Mouse (Mus musculus) gastrocnemius, adult 2 months (tissue): Measurements from ENCODE around the gene Cntnap4. TPM values are rescaled to one million over a fixed set of nuclear protein-coding genes. Genes with fewer than 3 reads are reported as not detected.

Source experiments
- DNase-seq: peaks from one replicate; pipeline ENCODE4 v3.0.0; 2022
- H3K27ac ChIP-seq: fragments of 200-600 bp; 2 replicates; pipeline ENCODE4 v1.8.1; 2022; ENCODE audit warnings: mild to moderate bottlenecking
- H3K4me3 ChIP-seq: fragments of 200-600 bp; 2 replicates; pipeline ENCODE4 v1.8.1; 2022; ENCODE audit warnings: mild to moderate bottlenecking, moderate library complexity
- CTCF ChIP-seq: fragments of 200-600 bp; IDR thresholded peaks from 2 replicates; pipeline ENCODE4 v1.8.1; 2022; ENCODE audit warnings: antibody characterized with exemption, mild to moderate bottlenecking, moderate library complexity
- intact Hi-C: fragments of 180-260 bp; cut with DNase I; formaldehyde crosslinking; loops from one replicate; pipeline ENCODE4 v1.15.1; 2025
- long read RNA-seq, 2 experiments: library from polyadenylated mRNA; stranded (forward); transcript quantifications; one replicate each; pipeline ENCODE4 v2.0.0; 2021
- total RNA-seq, 2 experiments: library from RNA; stranded (reverse); gene quantifications; 2 replicates each; pipeline ENCODE4 v1.2.3; 2021

Cntnap4 gene
- under 1 TPM in 1 of 2 experiments, not detected in 1; 0.06 TPM for total RNA-seq
- long read RNA-seq, experiment 1 = 0 reads
- long read RNA-seq, experiment 2, partial matches to known transcripts = 1 of 1 reads
- long read RNA-seq, experiment 2, other reads (novel, unspliced or antisense) = 0 of 1 reads

DNA sequence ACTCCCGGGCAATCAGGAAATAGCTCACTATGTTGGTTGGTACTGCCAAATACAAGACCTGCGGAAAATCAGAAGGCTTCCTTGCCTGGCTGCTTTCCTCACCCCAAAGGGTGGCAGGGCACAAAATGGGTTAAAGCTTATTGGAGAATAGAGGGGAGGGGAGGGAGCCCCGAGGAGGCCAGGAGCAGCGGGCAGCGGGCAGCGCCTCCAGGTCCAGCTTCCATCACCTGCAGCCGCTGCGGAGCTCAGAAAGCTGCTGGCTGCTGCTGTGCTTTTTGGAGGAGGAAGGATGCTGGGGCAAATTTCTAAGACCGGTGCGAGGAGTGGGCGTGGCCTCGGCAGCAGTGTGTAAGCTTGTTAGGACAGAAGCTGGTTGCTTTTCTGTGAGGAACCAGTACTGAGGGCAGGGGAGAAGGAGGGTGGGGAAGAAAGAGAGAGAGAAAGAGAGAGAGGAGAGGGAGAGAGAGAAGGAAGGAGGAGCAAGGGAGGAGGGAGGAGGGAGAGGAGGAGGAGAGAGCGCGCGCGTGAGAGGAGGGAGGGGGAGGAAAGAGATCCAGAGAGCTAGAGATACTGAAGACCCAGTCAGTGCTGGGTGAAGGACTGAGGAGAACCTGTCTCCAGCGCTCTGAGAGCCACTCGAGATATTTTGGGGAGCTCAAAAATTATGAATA is at the start of gene Cntnap4:
Gene Cntnap4 (plus strand): TSS at position 573 of the 671 bp plus-strand sequence.
- no peak within 1 kb of the TSS for H3K4me3 ChIP-seq
- intact Hi-C loops = no loop called here
- no peak for TF ChIP-seq CTCF

DNA sequence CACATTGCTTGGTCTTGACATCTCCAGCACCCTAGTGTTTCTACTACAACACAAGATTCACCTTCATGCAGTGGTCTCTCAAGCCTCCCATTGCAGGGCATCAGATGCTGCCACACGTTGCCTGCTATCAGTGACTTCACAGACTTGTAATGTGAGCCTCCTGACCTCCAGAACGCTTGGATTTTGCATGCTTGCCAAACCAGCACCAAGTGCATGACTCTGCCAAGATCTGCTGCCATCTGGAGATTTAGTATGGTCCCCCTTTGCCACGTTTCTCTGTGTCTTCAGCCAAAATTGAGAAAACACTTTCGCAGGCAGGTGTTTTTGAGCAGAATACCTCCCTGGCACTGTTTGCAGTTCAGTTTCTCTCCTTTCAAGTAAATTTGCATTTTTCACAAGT is 12.5 kb upstream of the Cntnap4 start:
- DNase-seq = no peak
- Histone ChIP-seq H3K4me3 (no peak overlapping the region), H3K27ac (no peak overlapping the region)
- no peak for TF ChIP-seq CTCF
- intact Hi-C loops = no loop called here

More for the DNA sequence above, at the start of gene Cntnap4:
- no peak for DNase-seq
- no peak within 1 kb of the TSS for H3K27ac ChIP-seq

DNA sequence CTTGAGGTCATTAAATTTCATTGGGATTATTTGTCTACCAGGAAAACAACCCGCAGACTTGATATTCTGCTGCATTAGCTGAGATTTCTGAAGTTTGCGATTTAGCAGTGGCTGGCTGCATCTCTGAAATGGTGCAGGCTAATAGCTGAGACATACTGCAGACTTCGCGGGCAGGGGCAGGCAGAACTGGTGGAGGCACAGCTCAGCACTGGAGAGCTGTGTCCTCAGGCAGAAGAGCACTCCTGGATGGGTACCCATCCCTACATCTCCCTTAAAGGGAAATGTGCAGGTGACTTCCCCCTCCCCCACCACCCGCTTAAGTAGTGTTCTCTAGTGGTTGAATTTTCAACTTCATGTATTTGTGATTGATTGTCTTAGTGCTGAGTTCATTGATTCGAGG is 698 bp downstream of the Cntnap4 start:
- intact Hi-C loops = no loop called here
- TF ChIP-seq CTCF = no peak
- DNase-seq = no peak
- Histone ChIP-seq H3K27ac (no peak overlapping the region), H3K4me3 (no peak overlapping the region)

DNA sequence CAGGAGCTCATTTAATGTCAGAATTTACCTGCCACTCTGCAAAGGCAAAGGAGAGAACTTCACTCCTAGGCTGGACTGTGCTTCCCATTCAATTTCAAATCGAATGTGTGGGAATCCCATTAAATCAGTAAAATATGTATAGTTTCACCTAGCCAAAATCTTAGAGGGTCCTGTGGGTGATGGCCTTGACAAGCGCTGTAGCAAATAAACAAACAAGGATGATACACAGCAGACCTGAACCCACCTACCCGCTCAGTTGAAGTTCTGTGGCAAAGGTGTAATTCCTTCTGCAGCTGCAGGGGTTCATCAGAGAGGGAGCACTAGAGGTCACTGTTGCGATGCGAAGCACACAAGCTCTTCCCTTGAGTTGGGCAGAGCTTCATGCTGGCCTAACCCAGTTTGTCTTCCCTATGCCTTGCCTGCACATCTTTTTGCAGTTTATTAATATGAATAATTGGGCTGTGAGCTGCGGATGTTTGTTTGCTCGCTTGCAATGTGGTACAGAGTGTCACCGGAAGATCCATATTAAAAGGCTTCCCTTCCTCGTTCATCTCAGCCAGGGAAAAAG is 1.6 kb downstream of the Cntnap4 start:
- Histone ChIP-seq H3K27ac (no peak overlapping the region), H3K4me3 (no peak overlapping the region)
- TF ChIP-seq CTCF = peak; percentile 51
- intact Hi-C loops = no loop called here
- DNase-seq = peak; percentile 19

DNA sequence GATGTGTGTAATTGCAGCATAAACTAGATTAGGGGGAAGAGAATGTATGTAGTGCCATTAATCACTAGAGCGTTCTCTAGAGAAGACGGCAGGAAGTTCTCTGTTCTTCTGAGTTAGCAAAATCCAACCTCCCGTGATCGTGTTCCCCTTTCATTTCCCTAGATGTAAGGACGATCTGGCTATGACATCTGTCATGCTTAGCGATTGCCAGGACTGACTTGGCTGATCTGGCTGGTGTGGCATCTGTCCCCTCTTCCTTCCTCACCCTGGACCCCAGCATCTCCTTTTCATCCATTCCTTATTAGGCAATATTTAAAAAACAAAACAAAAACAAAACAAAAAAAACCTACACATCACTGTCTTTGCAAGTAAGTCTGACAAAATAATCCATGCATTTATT is 11.6 kb downstream of the Cntnap4 start:
- no peak for TF ChIP-seq CTCF
- H3K27ac ChIP-seq = no peak overlapping the region
- H3K4me3 ChIP-seq = no peak overlapping the region
- intact Hi-C loops = no loop called here
- no peak for DNase-seq

DNA sequence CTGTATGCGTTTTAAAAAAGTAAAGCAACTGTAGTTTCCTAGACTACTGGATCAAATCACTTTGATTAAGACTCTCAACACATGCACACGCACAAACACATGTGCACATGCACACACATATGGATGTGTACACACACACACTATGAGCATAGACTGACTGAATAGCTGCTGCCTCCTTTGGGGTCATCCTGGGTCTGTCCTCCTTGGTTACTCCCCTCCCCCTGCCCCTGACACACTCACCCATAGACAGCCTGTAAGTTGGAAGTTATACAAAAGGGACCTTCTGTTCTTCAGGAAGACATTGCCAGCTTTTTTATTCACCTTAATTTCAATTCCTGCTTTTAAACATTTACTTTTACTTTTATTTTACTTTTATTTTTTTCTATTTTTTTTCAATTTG is 13.6 kb downstream of the Cntnap4 start:
- no peak for TF ChIP-seq CTCF
- DNase-seq = no peak
- intact Hi-C loops = no loop called here
- Histone ChIP-seq H3K4me3 (no peak overlapping the region), H3K27ac (no peak overlapping the region)

DNA sequence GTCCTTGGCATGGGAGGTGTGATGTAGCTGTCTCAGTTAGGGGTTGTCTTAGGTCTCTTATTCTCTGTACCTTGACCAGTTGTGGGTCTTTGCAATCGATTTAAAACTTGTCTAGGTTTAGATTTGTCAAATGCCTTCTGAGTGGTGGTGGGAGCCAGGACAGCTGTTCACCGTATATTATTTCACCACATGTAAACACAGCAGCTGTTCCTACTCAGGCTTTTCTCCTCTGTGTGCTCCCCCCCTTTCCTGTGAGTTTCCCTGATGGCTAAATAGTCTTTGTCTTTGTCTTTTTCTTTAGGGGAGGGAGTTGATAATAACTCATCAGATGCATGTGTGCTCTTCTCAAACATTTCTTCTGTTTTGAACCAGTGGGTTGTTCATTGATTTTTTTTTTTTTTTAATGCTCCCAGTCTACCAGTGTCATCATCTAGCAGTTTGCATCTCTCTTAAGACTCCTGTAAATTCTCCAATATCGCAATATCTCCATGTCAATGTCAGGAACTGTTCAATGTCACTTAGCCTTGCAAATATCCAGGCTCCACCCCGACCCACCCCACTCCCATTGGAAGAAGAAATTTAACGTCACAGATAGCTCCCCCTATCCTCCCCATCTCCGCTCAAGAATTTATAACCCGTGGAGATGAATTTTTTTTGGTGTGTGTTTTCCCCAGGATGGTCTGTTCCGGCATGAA is 18.7 kb downstream of the Cntnap4 start:
- intact Hi-C loops = no loop called here
- no peak overlapping the region for H3K27ac ChIP-seq
- DNase-seq = no peak
- TF ChIP-seq CTCF = no peak
- no peak overlapping the region for H3K4me3 ChIP-seq

DNA sequence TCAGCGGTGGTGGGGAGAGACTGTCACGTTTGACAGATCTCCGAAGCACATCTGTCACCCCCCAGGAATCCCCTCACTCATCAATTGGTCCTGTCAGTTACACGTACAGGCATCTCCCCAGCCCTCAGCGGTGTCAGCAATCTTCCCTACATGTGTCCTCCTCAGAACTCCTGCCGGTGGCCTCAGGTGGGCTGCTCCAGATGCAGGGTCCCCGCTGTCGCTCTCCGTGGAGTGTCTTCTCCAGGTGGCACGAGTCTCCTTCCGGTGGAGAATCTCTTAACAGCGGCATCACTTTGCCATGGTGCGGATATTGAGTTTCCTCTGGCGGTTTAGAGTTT is 19.2 kb downstream of the Cntnap4 start:
- Histone ChIP-seq H3K27ac (no peak overlapping the region), H3K4me3 (no peak overlapping the region)
- TF ChIP-seq CTCF = no peak
- DNase-seq = no peak
- intact Hi-C loops = no loop called here

DNA sequence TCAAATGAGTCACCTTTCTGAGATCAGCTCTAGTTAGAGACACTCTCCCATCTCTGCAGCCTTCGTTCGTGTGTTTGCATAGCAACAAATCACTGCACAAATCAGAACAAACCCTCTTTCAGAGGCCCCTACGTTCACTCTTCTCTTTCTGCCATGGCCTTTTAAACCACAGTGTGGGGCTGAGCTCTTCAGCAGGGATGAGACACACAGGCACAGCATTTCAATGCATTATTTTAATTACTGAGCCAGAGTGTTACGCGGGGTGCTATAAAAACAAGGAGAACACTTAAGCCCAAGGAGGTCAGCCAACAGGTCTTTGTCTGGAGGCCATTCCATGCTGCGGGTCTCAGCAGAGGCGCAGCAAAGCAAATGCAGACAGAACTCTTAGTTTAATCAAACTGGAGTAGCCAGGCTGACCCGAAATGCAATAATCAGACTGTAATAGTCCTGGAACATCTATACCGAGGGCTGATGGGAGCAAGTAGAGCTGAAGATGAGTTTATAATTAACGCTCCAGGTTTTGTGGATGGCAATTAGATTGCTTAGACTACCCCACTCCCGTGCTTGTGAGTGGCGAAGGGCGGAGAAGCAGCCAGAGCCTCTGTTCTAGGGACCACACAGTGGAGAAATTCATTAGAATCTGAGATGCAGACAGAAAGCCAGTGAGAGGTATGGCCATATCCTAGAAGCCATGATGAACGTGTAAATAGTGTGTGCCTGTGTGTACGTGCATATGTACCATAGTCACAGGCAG is 26.4 kb downstream of the Cntnap4 start:
- H3K27ac ChIP-seq = no peak overlapping the region
- DNase-seq = no peak
- intact Hi-C loops = no loop called here
- no peak overlapping the region for H3K4me3 ChIP-seq
- TF ChIP-seq CTCF = no peak

DNA sequence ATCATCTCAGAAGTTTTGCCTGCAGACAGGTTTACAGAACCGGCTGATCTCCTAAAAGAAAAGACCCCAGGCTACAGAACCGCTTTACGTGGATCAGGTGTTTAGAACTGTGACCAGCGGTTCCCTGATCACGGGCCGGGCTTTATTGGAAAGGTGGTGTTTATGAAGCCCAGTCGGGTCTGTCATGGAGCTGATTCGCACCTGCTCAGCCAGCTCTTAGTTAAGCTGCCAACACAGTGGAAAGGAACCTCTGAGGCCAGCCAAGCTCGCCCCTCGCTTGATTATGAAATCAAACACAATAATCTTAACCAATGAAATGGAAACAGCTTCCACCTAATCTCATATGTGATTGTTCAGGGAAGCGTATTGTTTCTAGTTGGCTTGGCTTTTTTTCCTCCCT is 30.1 kb downstream of the Cntnap4 start:
- DNase-seq = no peak
- H3K27ac ChIP-seq = no peak overlapping the region
- no peak for TF ChIP-seq CTCF
- intact Hi-C loops = no loop called here
- no peak overlapping the region for H3K4me3 ChIP-seq

DNA sequence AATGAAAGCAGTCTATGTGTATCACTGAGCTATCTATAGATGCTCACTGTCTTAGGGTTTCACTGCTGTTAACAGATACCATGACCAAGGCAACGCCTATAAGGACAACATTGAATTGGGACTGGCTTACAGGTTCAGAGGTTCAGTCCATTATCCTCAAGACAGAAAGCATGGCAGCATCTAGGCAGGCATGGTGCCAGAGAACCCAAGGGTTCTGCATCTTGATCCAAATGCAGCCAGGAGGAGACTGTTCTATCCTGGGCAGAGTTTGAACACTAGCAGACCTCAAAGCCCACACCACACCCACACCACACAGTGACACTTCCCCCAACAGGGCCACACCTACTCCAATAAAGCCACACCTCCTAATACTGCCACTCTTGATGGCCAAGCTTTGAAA is 31.3 kb downstream of the Cntnap4 start:
- no peak overlapping the region for H3K4me3 ChIP-seq
- H3K27ac ChIP-seq = no peak overlapping the region
- no peak for TF ChIP-seq CTCF
- intact Hi-C loops = no loop called here
- no peak for DNase-seq

DNA sequence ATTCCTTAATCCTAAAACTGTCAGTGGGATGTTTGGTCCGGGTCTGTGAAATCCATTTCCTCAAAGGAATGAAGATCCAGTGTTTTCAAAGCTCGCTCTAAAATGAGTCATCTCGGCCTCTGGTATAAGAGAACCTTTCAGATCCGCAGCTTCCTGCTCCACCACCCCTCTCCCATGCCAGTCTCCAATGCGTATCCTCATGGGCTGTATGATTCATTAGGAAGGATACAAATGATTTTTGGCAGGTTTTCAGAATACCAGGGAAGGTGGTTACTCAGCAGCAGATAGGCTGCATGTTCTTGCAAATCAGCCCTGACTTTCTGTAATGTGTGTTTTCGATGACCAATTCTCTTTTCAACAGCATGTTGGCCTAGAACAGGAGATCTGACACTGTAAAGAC is 40.3 kb downstream of the Cntnap4 start:
- DNase-seq = no peak
- H3K4me3 ChIP-seq = no peak overlapping the region
- TF ChIP-seq CTCF = no peak
- intact Hi-C loops = no loop called here
- no peak overlapping the region for H3K27ac ChIP-seq

DNA sequence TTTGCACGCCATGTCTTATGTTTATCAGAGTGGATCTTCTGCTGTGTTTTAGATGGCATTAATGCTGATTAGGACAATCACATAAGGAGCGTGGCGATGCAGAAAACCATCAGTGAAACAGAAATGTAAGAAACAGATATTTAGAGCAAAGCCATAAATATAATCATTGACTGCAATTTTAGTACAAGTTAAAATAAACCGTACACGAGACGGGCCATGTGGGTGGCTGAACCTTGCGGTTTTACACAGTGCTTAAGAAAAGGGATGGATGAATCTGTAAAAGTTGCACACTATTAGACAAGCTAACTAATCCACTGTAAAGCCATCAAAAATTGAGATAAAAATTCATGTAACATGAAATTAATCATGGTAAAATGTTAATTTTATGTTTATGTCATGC is 58.9 kb downstream of the Cntnap4 start:
- no peak overlapping the region for H3K4me3 ChIP-seq
- DNase-seq = no peak
- TF ChIP-seq CTCF = no peak
- no peak overlapping the region for H3K27ac ChIP-seq
- intact Hi-C loops = no loop called here
